Mouse (Mus musculus) heart, adult 18-20 months (tissue): Measurements from ENCODE around the gene 2900011O08Rik. TPM values are rescaled to one million over a fixed set of nuclear protein-coding genes. Genes with fewer than 3 reads are reported as not detected.
"Not testable (repeated sequence)": the region's sequence is repeated elsewhere in the genome, so short reads cannot be mapped to it uniquely, and the experiment has no call there.

Experiments used
- DNase-seq, 2 experiments: peaks; one replicate each; pipeline ENCODE4 v3.0.0; 2021 to 2022; ENCODE audit warnings: mixed read lengths in 1 of 2
- total RNA-seq, 2 experiments: library from RNA; stranded (reverse); gene quantifications; 2 replicates each; pipeline ENCODE4 v1.2.3; 2021

The 2900011O08Rik gene
- total RNA-seq, 2 experiments from 2014 or later: not detected

DNA sequence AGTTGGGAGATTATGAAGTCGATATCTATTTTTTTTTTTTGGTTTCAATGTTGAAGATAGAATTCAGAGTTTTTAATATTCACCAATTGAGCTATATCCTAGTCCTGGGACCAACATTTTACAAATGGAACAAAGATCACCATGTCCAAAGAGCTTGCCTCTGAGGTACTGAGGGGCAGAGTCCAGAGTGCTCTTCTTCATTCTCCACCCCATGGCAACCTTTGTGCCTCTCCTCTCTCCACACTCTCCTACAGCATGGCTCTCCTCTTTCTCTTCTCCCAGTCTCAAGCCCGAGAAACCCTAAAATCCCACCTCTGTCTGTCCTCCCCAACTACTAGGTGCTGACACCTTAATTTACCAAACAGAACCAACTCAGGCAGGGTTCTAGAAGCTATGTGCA lies 18.3 kb downstream of the 2900011O08Rik start:
- DNase-seq: no peak

DNA sequence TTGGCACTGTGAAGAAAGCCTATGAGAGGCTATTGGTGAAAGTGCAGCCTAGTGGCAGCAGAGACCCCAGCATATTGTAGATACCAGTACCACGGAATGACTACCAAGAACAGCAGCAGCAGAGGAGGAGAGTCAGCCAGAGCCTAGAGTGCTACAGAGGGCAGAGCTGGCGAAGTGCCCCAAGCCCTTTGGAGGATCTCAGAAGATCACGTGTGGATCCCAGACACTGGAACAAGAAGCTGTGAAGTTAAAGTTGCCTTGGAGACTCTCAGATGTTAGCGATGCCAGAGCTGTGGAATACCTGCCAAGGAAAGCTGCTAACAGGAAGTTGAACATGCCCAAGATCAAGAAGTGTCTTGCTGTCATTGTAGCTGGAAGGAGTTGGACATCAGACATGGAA lies 18.9 kb downstream of the 2900011O08Rik start:
- DNase-seq: no peak

DNA sequence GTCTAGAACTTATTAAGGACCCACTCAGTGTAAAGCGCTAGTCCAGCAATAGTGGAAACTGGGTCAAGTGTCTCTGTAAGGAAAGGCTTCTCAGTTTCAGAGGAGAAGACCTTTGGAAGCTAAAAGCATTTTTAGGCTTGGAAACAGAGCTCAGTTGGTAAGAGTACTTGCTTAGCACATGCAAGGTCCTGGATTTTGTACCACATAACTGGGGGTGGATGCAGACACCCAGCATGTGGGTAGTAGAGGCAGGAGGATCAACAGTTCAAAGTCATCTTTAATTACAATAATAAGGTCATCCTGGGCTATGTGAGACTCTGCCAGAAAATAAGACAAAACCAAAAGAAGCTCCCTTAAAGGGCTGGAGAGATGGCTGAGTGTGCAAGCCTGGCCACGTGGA lies 21.7 kb downstream of the 2900011O08Rik start:
- no peak for DNase-seq

DNA sequence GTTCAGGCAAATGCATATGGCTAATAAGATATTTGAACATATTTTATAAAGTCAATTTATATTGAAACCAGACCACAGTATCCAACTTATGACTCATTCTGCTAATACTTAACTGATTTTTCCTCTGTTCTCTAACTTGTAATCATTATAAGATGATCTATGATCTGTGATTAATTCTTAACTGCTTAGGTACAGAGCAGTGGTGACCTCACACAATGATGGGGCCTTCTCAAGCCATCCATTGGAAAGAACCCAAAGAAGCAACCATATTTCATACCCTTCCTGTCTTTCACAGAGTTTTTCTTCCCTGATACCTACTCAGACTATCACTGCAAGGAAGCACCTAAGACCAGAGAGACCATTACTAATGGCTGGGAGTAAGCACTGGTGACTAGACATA lies 22.3 kb downstream of the 2900011O08Rik start:
- DNase-seq: no peak

DNA sequence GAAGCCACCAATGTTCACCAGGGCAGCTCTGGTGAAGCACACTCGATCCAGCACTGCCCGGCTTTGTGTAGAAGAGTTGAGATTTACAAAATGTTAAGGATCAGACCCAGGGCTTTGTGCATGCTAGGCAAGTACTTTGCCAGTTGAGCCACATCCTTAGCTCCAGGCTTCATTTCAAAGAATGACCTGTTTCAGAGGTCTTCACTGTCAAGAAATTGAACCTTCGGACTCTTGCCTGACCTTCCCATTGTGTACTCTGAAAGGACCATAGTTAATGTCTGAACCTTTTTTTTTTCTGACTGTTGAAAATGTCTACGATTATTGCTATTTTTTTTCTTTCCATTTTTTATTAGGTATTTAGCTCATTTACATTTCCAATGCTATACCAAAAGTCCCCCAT lies 23.6 kb downstream of the 2900011O08Rik start:
- no peak for DNase-seq

DNA sequence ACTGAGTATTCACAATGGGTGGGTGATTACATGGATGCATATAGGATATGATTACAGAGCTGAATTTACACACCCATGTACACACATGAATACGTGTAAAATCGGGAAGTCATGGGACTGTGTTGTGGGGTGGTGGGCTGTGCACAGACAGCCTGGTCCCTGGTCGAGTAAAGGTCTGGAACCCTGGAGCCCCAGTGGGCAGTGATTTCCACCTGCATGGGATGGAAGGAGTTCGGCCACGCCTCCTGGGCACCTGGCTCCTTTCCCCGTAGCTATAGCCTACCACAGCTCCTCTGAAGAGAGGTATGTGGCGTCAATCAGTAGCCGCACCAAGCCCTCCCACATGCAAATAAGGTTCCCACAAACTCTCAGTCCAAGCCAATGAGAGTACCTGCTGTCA lies 30.9 kb downstream of the 2900011O08Rik start:
- DNase-seq: no peak

DNA sequence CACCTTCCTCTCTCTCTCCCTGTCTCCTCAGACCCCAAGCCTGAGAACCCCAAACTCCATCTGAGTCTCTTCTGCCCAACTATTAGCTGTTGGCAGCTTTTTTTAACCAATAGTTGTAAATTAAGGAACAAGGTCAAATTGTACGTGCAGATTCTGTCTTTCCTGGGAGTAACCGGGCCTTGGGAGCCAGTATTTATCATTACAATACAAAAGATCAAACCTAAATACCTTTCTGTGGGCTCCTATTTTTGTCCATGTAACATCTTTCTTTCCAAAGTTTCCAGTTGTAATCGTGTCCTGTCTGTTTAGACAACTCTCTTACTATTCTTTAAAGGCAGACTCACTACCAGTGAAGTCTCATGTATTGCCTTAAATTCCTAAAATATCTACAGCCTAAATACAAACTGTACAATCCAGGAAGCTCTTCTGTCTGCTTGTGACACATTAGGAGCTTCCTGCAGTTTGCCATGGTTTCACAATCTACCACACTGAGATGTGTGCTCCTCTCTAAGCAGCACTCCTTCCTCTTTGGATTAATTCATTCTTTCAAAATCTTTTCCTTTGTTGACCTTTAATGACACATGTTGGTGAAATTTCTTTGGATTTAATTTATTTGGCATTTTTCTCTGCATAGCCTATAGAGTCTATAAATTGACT lies 34.9 kb downstream of the 2900011O08Rik start:
- DNase-seq: no peak

DNA sequence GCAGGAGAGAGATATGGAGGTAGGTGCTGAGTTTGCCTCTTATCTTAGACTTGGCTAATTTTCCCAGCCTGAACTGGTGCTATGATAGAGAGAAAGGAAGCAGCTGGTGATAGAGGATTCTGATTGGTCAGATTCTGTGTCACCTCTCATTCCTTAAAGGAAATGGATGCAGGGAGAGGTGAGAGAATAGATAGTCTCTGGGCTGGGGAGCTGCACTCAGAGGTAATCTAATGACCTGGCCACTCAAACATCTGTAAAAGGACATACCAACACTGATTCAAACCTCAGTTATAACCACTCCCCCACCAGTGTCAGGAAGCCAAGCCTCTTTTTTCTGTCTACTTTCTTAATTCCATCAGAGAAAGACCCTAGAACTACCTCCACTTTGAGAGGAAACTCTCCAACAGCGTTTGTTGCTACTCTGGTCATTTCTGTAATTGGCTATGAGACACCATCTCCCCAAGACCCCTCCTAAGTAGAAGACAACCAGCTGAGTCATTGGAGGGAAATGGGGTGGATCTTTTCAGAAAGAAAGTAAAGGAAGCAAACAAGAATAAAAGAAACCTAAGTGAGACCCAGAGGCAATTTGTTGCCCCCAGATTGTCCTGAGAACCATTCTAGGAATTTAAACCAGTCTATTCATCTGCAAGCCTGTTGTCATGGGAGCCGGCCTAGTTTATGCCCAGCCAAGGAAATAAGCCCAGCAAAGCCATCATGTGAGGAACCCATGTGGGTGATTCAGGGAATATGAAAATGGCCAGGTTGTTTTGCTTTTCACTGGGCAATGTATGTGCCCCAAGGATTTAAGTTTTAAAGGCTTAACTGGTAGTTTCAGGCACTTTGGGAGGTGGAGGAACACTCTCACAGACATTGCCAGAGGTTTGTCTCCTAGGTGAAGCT lies 38.9 kb downstream of the 2900011O08Rik start:
- no peak for DNase-seq

DNA sequence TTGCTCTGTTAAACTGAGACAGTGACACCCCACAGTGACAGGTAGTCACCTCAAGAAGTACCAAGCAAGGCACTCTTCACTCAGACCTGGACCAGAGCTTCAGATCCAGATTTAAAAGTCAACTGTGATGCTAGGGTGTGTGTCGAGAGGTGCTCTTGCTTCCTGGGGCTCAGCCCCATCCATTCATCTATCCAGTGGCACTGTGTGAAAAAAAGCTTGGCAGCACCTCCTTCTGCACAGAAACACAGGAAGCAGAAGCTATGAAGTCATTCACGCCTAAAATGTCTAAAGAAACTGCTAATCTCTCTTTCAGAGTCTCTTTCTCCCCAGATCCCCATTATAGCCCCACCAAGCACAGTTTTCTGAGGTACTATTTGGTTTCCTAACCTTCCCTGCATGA lies 42.7 kb downstream of the 2900011O08Rik start:
- DNase-seq: no peak

DNA sequence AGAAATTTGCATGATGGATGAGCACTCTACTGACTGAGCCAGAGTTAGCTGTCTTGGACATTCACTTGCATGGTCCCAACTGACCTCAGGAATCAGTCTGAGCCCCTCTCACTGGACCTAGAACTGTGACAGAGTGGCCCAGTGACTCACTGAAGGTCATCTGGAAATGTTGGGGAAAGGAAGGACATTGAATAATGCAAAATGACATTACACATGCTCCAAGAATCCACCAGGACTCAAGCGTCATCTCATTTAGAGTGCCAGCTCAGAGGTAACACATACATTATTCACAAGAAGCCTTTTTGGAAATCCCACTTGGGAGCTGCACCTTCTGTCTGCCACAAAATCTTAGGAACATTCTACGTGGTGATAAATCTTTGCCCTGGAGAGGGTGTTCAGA lies 43.4 kb downstream of the 2900011O08Rik start:
- DNase-seq: no peak

DNA sequence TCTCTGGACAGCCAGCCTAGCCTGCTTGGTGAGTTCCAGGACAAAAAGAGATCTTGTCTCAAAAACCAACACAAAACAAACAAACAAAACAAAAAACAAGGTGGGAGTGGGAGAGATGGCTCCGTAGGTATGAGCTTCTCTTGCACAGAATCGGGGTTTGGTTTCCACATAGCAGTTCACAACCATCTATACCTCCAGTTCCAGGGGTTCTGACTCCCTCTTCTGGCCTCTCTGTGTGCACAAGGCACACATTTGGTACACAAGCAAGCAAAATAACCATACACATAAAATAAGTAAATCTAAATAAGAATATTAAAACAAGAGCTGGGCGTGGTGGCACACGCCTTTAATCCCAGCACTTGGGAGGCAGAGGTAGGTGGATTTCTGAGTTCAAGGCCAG lies 44.2 kb downstream of the 2900011O08Rik start:
- no peak for DNase-seq

DNA sequence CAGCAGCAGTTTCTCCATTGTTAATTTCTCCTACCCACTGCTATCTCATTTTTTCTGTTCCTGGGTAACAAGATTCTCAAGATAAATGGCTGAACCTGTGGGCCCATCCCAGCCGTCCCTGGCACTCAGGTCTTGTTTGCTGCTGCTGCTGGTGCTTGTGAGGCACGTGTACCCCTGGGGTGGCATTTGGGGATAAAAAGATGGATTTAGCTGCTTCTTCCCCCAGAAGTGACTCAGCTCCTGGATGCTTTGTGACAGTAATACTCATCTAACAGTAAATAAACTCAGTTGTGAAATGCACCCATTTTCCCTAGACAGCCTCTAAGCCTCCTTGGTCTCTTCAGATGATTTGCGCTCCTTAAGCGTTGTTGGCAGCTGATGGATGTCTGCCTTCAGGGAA lies 46.7 kb downstream of the 2900011O08Rik start:
- DNase-seq: no peak

DNA sequence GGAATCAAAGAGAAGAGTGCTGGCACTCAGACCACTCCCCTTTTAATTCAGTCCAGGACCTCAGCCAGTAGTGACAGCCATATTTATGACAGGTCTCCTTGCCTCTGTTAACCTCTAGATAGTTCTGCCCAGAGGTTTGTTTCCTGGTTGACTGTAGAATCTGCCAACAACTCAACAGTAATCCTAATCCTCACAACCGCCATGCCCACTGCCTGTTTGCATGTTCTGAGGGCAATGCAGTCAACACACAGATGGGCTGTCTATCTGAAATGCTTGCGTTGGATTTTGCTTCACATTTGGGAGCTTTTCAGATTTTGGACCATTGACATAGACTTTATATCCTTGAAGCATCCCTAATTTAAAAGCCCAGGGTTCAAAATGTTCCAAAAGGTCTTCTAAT lies 56.0 kb downstream of the 2900011O08Rik start:
- DNase-seq: no peak

DNA sequence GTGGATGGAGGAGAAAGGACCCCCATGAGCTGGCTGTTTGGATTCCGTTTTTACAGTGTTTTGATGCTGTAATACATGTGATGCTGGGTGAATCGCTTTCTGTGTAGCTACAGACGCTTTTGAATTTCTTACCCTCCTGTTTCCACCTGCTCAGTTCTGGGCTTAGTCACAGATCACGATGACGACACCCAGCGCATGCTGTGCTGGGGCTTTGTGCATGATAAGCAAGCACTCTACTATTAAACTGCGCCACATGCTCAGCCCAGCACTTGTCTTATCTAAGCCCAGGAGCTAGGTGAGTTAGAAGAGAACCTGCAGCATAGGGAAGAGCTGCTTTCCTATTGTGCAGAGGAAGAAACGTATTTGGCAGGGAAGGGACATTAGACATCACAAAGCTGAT lies 58.3 kb downstream of the 2900011O08Rik start:
- no peak for DNase-seq

DNA sequence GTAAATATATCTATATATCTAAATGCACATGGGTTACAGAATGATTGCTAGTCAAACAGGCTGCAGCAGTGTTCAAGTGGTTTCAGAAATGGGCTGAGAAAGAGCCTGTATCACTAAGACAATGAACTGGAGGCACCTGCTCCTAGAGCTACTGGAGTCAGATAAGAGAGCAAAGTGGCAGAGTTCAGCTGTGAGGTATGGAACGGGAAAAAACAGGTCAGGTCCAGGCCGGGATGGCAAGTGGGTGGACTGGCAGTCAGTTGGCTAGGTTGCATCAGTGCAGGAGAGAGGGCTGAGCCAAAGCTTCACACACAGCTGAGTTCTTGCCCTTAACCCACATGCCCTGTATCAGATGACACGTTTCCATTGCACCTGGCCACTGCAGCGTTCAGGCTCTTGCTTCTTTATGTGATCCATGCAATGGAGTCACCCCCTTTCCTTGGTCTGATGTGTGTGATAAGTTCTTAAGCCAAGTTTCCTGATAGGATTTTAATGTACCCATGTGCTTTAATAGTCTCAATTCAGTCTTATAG lies 59.9 kb downstream of the 2900011O08Rik start:
- no peak for DNase-seq

DNA sequence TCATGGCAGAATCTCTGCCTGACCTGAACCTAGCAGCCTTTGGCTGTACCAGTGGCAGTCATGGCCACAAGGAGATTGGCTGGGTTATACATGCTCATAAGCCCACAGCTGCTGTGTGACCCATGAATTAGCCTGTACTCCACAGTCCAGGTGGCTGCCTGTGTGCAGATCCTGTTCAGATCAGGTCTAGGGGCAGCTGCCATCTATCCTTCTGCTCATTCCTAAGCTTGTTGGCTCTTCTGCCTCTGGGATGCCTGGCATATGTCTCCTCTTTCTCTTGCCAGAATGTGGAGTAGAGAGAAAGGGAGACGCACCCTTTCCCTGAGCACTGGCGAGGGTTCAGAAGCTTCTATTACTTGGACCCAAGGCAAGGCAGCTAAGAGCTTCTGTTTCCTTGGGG lies 65.8 kb downstream of the 2900011O08Rik start:
- no peak for DNase-seq

DNA sequence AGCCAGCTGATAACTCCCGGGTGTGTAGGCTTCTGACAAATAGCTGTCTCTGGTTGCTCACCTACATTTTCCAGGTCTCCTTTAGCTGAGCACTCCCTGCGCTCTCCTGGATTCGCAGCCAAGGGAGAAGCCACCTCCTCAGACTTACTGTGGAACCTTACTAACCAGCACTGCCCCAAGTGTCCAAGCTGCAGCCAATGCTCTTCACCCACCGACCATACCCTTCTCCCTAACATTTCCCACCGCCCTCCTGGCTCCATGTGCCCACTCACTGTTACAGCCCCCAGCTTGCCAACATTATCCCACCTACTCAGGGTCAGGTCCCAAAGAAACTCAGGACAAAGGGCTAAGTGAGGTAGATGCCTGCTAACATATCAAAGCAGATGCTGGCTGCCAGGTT lies 66.7 kb downstream of the 2900011O08Rik start:
- DNase-seq: no peak

DNA sequence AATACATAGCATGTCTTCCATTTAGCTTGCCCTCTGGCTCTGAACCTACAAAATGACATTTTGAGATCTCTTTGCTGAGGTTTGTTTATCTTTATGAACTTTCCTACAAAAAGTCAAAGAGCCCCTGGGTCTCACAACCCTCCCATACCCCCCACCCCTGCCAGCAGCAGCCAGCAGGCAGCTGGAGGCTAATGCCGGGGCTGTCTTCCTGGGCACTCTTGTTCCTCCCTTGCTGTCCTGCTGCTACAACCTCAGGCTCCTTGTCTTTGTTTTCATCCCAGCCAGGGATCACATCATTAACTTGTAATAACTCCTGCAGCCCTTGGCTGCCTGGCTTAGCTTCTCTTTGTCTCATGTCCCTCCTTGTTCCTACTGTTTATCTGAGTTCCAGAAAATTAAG lies 68.9 kb downstream of the 2900011O08Rik start:
- no peak for DNase-seq

DNA sequence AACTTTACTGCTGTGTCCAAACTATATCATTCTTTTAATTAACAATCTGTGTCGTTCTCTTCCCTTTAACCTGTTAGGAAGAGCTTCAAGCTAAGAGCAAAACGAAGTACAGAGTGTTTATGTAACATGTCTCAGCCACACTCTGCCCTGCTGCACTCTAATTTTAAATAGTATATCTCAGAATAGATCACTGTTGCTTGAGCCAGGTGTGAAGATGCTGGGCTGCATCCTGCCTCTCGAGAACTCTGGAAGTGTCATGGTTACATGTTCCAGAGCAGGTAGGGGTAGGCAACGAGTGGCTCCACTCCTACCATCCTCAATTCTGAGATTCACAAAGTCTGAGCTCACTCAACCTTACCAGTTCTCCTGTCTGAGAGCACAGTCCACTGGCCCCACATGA lies 70.3 kb downstream of the 2900011O08Rik start:
- no peak for DNase-seq

DNA sequence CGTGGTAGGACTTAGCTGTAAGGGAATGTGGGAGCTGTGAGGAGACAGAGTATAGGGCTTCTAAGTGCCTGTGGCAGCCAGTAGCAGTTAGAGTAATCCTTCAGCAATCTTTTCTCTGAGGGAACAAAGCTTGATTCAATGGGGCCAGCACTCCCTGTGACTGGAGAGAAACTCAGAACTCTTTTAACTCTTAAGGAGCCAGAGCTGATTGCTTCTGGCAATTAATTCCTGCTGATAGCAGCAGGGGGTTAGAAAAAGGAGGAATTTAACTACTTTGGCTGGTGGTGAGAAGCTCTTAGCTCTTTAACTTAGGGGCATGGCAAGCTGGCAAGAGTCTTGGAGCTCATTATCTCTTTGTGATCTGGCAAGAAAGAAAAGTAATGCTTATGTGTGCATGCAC lies 72.1 kb downstream of the 2900011O08Rik start:
- DNase-seq: no peak

DNA sequence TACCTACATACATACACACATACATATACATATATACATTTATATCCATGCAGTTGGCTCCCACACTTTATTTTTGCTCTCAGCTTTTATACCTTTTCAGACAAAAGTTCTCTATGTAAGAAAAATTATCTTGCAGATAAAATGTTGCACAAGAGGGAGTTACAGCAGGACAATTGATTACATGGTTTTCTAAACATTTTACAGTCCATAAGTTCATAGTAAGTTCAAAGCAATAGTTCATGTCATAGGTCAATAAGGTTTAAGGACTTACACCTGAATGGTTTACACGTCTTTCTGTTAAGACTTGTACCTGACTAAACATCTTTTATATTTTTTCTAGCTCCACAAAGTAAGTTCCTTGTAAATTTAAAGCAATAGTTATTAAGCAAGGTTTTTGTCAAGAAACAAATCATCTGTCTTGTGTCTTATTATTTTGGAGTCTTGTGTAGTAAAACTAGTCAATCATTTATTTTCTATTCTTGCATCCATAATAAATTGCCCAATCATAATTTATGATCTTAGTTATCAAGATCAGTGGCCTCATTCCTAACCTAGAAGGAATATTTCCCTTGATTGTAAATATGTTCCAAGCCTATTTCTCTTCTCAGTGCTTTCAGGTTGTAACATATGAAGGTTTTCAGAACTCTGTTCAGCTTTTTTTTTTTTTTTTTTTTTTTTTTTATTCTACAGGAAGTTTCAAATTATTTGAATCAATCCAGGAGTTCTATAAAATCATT lies 72.9 kb downstream of the 2900011O08Rik start:
- no peak for DNase-seq

DNA sequence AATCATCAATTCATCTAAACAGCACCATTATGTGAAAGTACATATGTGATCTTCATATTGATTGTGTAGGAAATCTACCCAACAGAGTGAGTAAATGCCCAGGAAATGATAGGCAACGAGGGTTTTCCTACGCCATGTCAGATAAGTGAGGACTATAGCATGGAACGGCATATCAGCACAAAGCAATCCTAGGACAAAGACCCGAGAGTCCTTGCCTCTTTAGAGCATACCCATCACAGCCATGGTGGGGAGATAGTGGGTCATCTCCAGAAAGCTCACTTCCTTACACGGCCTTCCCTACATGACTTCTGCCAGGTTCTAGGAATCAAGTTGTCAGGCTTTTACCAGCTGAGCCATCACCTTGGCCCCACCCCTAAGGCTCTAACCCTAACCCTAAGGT lies 73.5 kb downstream of the 2900011O08Rik start:
- no peak for DNase-seq

DNA sequence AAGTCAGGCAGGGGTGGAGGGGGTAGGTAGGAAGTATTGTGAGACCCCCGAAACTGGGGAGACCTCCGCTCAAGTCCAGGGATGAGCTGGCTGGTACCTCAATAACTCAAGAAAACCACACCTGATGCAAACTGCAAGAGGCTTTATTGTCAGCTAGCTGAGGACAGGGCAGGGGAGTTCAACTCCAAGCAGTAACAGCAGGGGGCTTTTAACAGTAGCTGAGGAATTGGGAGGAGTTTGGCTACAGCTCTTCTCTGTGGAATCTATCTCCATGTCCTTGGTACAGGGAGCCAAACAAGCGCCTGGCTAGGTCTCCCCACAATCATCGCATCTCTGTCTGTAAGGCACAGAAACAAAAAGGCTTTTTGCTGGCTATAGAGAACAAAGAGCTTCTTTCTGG lies 80.2 kb downstream of the 2900011O08Rik start:
- not testable (repeated sequence) for DNase-seq
